Mouse (Mus musculus) 3134 (cell line): ENCODE measurements at regions not wholly inside any gene's neighbourhood (a gene's known extent, or its start where the extent isn't known, plus 50 kb on each side); places are given as distances from the start of the nearest gene placed in this dataset.

Experiments used
- DNase-seq: peaks from one replicate; pipeline ENCODE4 v3.0.0-alpha.2; 2011; ENCODE audit warnings: low spot score; ENCODE audit not compliant: insufficient read length; ENCODE audit errors: extremely low read depth

GRCm38 (mm10) chr1:50025766-50026165, 874.7 kb upstream of the Tmeff2 start:
- peak; percentile 10 for DNase-seq

DNA sequence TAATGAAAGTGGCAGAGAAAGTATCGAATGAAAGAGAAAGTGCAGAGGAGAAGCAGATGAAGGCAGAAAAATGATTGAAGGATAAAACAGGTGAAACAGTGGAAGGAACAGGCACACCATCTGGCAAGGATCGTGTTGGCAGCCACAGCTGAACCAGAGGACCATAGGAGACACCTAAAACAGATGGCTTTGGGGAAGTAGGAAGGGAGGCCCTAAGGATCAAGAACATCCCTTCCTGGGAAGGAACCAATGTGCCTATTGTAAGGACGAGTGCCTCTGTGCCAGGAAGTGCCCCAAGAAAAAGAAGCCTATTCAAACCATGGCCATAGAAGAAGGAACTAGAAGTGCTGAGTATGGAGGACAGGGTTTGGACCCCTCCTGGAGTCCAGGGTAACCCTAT, 865.2 kb upstream of the Tmeff2 start:
- no peak for DNase-seq

GRCm38 (mm10) chr1:50045816-50046215, 854.6 kb upstream of the Tmeff2 start:
- no peak for DNase-seq

DNA sequence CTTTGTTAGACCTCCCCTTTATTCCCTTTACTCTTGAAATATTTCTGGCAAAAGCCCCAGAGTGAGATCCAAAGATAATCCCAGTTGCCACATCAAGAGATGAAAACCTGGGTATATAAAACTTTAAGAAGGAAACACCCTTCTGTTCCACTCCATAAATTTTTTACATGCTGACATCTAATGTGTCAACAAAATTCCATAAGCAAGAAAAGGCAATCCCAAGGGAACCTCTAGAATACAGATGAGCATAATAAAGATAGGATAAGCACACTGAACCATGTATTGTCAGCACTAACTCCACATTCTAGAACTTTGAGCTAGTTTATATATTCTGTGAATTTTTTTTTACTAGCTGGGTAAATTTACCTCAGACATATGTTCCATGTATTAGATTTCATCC, 810.7 kb upstream of the Tmeff2 start:
- DNase-seq = no peak
